Mouse (Mus musculus) megakaryocyte, embryonic 14.5 days (primary cell): ENCODE data around the gene Phldb1. TPM values are rescaled to one million over a fixed set of nuclear protein-coding genes. Genes with fewer than 3 reads are reported as not detected.
A peak's percentile ranks its signal among the peaks of the same experiment; 100 is the strongest.

Source experiments
- H3K27me3 ChIP-seq: replicated peaks from 2 replicates; pipeline ENCODE3; 2012; ENCODE audit warnings: inconsistent platforms
- H3K36me3 ChIP-seq: replicated peaks from 2 replicates; pipeline ENCODE3; 2012; ENCODE audit warnings: low read length, inconsistent platforms, mixed read lengths
- H3K4me1 ChIP-seq: 2 replicates; pipeline ENCODE4 v1.6.1; 2012; ENCODE audit warnings: inconsistent platforms
- H3K4me3 ChIP-seq: replicated peaks from 2 replicates; pipeline ENCODE3; 2012; ENCODE audit warnings: moderate library complexity, mild to moderate bottlenecking, inconsistent platforms
- H3K9me3 ChIP-seq: 2 replicates; pipeline ENCODE4 v1.6.1; 2012; ENCODE audit warnings: inconsistent platforms
- FLI1 ChIP-seq: IDR thresholded peaks from 2 replicates; pipeline ENCODE4 v1.6.1; 2012; ENCODE audit warnings: low read length, inconsistent platforms, mixed read lengths
- GATA1 ChIP-seq: IDR thresholded peaks from 3 replicates; pipeline ENCODE4 v1.6.1; 2012; ENCODE audit warnings: mixed read lengths, low read length, inconsistent platforms, borderline replicate concordance
- polyA plus RNA-seq: library from polyadenylated mRNA; stranded (reverse); fragments of >175 nt; gene quantifications from 2 replicates; pipeline ENCODE4 v1.2.3, GENCODE M21; 2012; ENCODE audit warnings: low replicate concordance; ENCODE audit not compliant: insufficient read depth

Phldb1 gene
- polyA plus RNA-seq, 1 experiment: 10.5 TPM

DNA sequence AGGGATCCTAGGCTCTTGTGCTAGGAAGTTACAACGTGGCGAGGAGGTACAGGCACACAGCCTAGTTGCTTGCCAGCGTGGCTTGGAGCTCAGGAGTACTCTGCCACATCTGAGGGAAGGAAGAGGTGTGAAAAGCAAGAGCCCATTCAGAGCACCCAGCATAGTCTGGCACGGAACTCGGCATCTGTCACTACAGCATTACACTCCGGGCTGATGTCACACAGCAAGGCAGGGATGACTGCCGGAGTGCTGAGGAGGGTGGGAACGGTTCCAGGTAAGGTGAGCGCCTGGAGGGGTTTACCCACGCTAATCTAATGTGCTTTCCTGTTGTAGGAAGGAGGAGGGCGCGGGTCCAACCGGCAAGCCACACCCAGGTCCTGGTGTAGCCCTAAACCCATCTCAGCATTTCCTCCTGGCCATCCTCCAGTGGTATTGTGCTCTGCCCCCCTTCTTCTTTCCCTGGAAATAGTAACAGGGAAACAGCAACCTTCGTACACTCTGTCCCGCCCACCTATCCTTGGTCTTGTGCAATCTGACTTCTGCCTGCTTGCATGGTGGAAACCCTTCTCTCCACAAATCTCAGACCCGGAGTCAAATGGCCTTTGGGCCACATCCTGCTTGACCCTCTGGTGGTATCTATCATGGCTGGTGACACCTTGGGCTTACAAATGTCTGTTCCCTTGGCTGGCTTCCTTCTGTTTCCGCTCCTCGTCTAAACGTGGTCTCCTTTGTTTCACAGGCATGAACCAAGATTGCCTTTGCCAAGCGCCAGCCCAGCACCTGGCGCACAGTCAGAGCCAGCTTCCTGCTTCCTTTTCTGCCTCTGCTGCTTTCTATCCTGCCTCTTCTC, 43.1 kb downstream of the Phldb1 start:
- Histone ChIP-seq H3K4me3 (no peak overlapping the region), H3K27me3 (peaks cover 21% of the 10 kb centered on the region), H3K9me3 (no peaks in the 10 kb centered on the region), H3K4me1 (peaks cover 17% of the 10 kb centered on the region), H3K36me3 (peaks cover 24% of the 10 kb centered on the region)
- TF ChIP-seq GATA1 (no peak), FLI1 (no peak)

DNA sequence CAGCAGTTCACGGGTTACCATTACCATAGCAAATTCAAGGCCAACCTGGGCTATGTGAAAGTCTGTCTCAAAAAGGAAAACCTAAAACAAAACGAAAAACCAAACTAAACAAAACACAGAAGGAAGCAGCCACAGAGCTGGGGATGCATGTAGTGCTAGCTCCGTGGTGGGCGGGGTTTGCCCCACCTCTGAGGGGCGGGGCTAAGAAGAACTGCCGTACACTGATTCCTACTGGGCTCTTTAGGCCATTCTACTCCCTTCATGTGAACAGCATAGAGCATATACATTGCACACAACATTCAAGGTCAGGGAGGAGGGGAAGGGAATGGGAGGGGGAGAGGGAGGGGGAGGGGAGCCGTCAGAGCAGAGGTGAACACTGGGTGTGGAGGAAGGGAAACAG, 44.4 kb downstream of the Phldb1 start:
- peaks cover 18% of the 10 kb centered on the region for H3K4me1 ChIP-seq
- peaks cover 24% of the 10 kb centered on the region for H3K36me3 ChIP-seq
- no peaks in the 10 kb centered on the region for H3K9me3 ChIP-seq
- H3K27me3 ChIP-seq: peaks cover 29% of the 10 kb centered on the region
- no peak overlapping the region for H3K4me3 ChIP-seq
- no peak for TF ChIP-seq GATA1
- no peak for TF ChIP-seq FLI1

DNA sequence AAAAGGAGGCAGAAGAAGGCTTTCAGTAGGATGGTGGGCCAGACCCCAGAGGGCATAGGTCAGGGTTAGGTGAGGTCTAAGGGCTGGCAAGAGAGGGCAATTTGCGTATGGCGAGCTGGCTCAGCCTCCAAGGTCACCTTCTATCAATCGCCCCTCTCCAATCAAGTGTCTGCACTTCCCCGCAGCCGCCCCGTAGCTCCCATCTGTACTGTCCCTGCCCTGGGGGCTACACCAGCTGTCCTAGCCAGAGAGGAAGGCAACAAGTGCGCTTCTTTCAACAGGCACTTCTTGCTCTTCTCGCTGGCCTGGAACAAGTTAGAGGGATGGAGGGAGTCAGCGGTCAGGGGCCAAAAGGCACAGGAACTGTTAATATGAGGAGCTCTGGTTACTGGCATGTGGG, 47.0 kb downstream of the Phldb1 start:
- peaks cover 21% of the 10 kb centered on the region for H3K4me1 ChIP-seq
- peaks cover 50% of the 10 kb centered on the region for H3K27me3 ChIP-seq
- no peaks in the 10 kb centered on the region for H3K9me3 ChIP-seq
- TF ChIP-seq GATA1 (no peak), FLI1 (no peak)
- peaks cover 11% of the 10 kb centered on the region for H3K36me3 ChIP-seq
- no peak overlapping the region for H3K4me3 ChIP-seq

DNA sequence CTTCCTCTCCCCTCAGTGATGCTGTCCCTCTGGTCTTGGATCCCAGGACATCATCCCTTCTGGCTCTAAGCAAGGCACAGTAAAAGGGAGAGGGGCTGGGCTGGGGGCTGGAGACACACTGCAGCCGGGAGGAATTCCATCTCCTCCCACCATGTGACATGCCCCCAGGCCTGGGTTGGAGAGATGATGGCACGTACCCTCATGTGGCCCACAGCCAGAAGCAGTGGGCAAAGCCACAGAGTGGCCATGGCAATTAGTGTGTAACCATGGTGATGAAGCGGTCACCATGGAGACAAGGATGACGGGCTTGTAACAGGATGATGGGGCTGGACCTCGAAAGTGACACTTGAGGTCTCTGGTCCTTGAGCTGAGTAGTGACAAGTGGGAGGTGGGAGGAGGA, 48.4 kb downstream of the Phldb1 start:
- Histone ChIP-seq H3K36me3 (peaks cover 10% of the 10 kb centered on the region), H3K9me3 (no peaks in the 10 kb centered on the region), H3K27me3 (peaks cover 58% of the 10 kb centered on the region), H3K4me3 (no peak overlapping the region), H3K4me1 (peaks cover 16% of the 10 kb centered on the region; the same call in 1 of the 2 replicates)
- no peak for TF ChIP-seq GATA1
- TF ChIP-seq FLI1: no peak

DNA sequence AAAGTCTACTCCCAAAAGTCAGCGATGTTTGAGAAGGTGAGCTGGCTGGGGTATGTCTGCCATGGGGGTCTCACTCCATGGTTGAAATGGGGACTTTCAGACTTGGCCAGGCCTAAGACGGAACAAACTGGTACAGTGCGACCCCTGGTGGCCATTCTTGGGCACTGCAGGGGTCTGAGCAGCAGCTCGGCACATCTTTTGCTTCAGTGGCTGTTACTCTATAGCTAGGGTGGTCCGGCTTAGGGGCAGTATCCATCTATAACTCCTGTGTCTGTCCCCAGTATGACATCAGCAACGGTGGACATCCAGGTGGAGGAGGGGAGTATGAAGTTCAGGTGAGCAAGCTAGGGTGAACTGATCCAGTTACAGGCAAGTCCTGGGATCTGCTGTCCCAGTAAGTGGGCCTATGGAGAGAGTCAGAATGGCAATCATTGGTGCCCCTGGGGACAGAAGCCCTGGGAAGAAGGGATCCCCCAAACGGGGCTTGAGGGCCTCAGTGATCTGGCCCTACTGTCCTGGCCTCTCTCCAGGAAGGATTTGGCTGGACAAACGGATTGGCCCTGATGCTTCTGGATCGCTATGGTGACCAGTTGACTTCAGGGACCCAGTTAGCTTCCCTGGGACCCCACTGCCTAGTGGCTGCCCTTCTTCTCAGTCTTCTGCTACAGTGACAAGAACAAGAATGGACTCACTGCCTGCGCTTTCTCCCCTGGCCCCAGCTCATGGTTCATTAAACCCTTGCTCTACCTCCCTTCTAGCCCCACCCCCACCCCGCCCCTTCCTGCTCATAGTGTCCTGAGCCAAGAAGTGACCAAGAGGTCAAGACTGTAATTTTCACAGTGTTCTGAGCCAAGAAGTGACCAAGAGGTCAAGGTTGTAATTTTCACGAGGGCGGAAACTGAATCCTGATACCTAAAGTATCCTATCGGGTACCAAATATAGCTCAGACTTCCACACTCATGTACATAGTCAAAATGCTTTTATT, 49.4 kb downstream of the Phldb1 start:
- H3K27me3 ChIP-seq: peaks cover 62% of the 10 kb centered on the region

DNA sequence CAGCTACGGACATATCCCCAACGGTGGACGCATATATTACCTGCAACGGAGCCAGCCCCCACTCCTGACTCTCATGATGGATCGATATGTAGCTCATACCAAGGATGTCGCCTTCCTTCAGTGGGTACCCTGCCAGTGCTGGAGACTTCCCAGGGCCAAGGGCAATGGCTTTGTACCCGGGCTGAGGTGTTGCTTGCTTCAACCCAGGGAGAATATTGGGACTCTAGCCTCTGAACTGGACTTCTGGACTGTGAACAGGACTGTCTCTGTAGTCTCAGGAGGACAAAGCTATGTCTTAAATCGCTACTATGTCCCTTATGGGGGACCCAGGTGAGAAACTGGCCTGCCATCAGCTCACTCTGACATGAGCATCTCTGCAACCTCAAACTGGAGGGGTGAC, 52.0 kb downstream of the Phldb1 start:
- Histone ChIP-seq H3K27me3 (peaks cover 63% of the 10 kb centered on the region), H3K4me3 (no peak overlapping the region), H3K36me3 (peaks cover 5% of the 10 kb centered on the region), H3K4me1 (peaks cover 4% of the 10 kb centered on the region; the same call in 1 of the 2 replicates), H3K9me3 (peaks cover 9% of the 10 kb centered on the region)
- TF ChIP-seq FLI1 (no peak), GATA1 (no peak)

More for the DNA sequence above, 49.4 kb downstream of the Phldb1 start:
- Histone ChIP-seq H3K4me1 (peaks cover 6% of the 10 kb centered on the region; the same call in 1 of the 2 replicates), H3K36me3 (peaks cover 10% of the 10 kb centered on the region), H3K4me3 (no peak overlapping the region), H3K9me3 (no peaks in the 10 kb centered on the region)
- no peak for TF ChIP-seq GATA1
- TF ChIP-seq FLI1: no peak

DNA sequence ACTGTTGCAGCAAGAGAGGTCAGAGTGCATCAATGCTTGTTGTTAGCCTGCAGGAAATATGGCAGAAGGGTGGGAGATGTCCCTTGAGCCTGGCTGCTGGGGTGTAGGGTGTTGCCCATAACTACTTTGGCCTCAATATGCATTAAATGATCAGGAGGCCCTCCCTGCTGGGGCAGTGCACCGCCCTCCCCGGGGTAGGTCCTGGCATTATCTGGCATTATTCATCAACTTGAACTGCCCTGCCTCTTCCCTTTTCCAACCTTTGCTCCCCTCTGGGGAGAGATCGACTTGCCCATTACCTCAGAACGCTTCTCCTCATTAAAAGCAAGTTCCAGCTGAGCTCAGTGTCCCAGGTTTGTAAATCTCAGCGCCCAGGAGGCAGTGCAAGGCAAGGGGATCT, 55.4 kb downstream of the Phldb1 start:
- TF ChIP-seq FLI1: no peak
- no peak for TF ChIP-seq GATA1
- peaks cover 9% of the 10 kb centered on the region for H3K9me3 ChIP-seq
- no peaks in the 10 kb centered on the region for H3K4me1 ChIP-seq
- H3K27me3 ChIP-seq: peaks cover 67% of the 10 kb centered on the region
- no peaks in the 10 kb centered on the region for H3K36me3 ChIP-seq
- no peak overlapping the region for H3K4me3 ChIP-seq

DNA sequence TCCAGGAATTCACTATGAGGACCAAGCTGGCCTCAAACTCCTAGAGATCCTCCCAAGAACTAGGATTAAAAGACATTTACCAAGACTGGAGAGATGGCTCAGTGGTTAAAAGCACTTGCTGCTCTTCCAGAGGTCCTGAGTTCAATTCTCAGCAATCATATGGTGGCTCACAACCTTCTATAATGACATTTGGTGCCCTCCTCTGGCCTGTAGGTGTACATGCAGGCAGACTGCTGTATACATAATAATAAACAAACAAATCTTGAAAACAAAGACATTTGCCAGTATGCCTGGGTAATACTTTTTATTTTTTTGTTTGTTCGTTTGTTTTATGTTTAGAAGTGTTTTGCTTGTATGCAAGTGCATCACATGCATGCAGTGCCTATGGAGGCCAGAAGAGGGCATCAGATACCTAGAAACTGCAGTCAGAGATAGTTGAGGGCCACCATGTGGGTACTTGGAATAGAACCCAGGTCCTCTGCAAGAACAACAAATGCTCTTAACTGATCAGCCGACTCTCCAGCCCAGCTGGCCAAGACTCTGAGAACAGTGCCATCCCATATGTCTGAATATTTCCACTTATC, 56.6 kb downstream of the Phldb1 start:
- H3K27me3 ChIP-seq: peaks cover 67% of the 10 kb centered on the region

DNA sequence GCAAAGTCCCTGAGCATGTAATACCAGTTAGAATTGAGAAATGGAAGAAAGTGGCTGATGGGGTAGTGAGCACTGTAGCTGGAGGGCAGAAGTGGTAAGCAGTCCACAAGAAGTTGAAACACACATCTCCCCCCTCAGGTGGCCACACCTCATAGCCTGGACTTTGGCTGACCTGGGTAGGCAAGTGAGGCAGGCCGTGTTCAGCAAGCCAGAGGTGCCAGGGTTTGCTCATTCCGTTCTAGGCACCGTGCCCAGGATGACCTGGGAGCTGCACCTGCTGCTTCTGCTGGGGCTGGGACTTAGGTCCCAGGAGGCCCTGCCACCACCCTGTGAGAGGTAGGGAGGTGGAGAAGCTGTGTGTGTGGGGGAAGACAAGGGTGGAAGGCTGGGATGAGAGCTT, 62.0 kb downstream of the Phldb1 start, which contains the start of gene Treh:
Treh (plus strand) TSS at position 229 of the 400 bp plus-strand sequence.
- Histone ChIP-seq H3K4me3 (peak within 1 kb of the TSS; percentile 18), H3K4me1 (peaks cover 14% of the 10 kb centered on the region), H3K27me3 (peaks cover 66% of the 10 kb centered on the region), H3K9me3 (peaks cover 29% of the 10 kb centered on the region), H3K36me3 (no peaks in the 10 kb centered on the region)
- no peak for TF ChIP-seq FLI1
- no peak for TF ChIP-seq GATA1

More for the DNA sequence above, 56.6 kb downstream of the Phldb1 start:
- Histone ChIP-seq H3K4me1 (no peaks in the 10 kb centered on the region), H3K36me3 (no peaks in the 10 kb centered on the region), H3K9me3 (peaks cover 9% of the 10 kb centered on the region), H3K4me3 (no peak overlapping the region)
- TF ChIP-seq GATA1 (no peak), FLI1 (no peak)
